Mouse (Mus musculus) ES-E14 (cell line): ENCODE data around the gene Arv1.

Source experiments
- HCFC1 ChIP-seq: IDR thresholded peaks from 2 replicates; pipeline ENCODE4 v1.6.1; 2012; ENCODE audit warnings: low read length, inconsistent platforms, borderline replicate concordance; ENCODE audit not compliant: insufficient read depth
- MAFK ChIP-seq: IDR thresholded peaks from 2 replicates; pipeline ENCODE4 v1.6.1; 2014; ENCODE audit warnings: mild to moderate bottlenecking, low read depth, low read length, inconsistent platforms; ENCODE audit not compliant: insufficient read depth
- ZC3H11A ChIP-seq: IDR thresholded peaks from 2 replicates; pipeline ENCODE4 v1.6.1; 2012; ENCODE audit warnings: low read depth, mild to moderate bottlenecking, inconsistent platforms, low read length, borderline replicate concordance
- ZNF384 ChIP-seq: IDR thresholded peaks from 2 replicates; pipeline ENCODE4 v1.6.1; 2012; ENCODE audit warnings: low read depth, low read length, inconsistent platforms

GRCm38 (mm10) chr8:124782431-124782830, 60.5 kb downstream of the Arv1 start:
- TF ChIP-seq MAFK (no peak), HCFC1 (no peak), ZNF384 (no peak), ZC3H11A (no peak)
